Mouse (Mus musculus) liver, embryonic 14.5 days (tissue): ENCODE results near the gene Ier2. TPM values are rescaled to one million over a fixed set of nuclear protein-coding genes. Genes with fewer than 3 reads are reported as not detected.

Experiments used
- ATAC-seq: fragments of 200-750 bp; cut with Nextera tagmentation; 2 replicates; pipeline ENCODE4 v1.8.0; 2017; ENCODE audit warnings: moderate number of reproducible peaks, mild to moderate bottlenecking, moderate library complexity; ENCODE audit not compliant: insufficient read depth
- DNase-seq, 3 experiments: peaks; one replicate each; pipeline ENCODE4 v3.0.0-alpha.2; 2012 to 2013; ENCODE audit warnings: low read depth in 3 of 3, low spot score in 3 of 3
- H3K27ac ChIP-seq: fragments of 300-500 bp; sonication (generic); 2 replicates; pipeline ENCODE4 v1.5.1; 2014; ENCODE audit warnings: moderate library complexity, mild to moderate bottlenecking, control low read depth, inconsistent platforms
- H3K27me3 ChIP-seq: fragments of 300-500 bp; sonication (generic); 2 replicates; pipeline ENCODE4 v1.6.1; 2014; ENCODE audit warnings: mild to moderate bottlenecking, low read length, moderate library complexity; ENCODE audit not compliant: control insufficient read depth, insufficient read depth
- H3K36me3 ChIP-seq: fragments of 300-500 bp; sonication (generic); replicated peaks from 2 replicates; pipeline ENCODE4 v1.6.1; 2014; ENCODE audit warnings: low read depth; ENCODE audit not compliant: control insufficient read depth, insufficient read depth
- H3K4me1 ChIP-seq, 2 experiments: fragments of 200-500 bp in 1 of 2; fragments of 300-500 bp in 1 of 2; sonication (generic) in 1 of 2; replicated peaks; 2 replicates each; pipeline ENCODE4 v1.6.1; 2012 to 2014; ENCODE audit warnings: antibody characterized with exemption in 1 of 2, inconsistent platforms in 1 of 2, low read length in 1 of 2; ENCODE audit not compliant: control insufficient read depth in 2 of 2, insufficient read depth in 2 of 2
- H3K4me2 ChIP-seq: fragments of 300-500 bp; sonication (generic); 2 replicates; pipeline ENCODE4 v1.6.1; 2014; ENCODE audit warnings: low read depth, mild to moderate bottlenecking, control low read depth, moderate library complexity
- H3K4me3 ChIP-seq, 2 experiments: fragments of 200-500 bp in 1 of 2; fragments of 300-500 bp in 1 of 2; sonication (generic) in 1 of 2; 2 replicates each; pipeline ENCODE4 v1.5.1; 2012 to 2014; ENCODE audit warnings: low read depth in 2 of 2, low read length in 2 of 2, mild to moderate bottlenecking in 2 of 2, control low read depth in 1 of 2, inconsistent platforms in 1 of 2, moderate library complexity in 1 of 2; ENCODE audit not compliant: insufficient read depth in 1 of 2
- H3K9ac ChIP-seq: fragments of 300-500 bp; sonication (generic); replicated peaks from 2 replicates; pipeline ENCODE4 v1.6.1; 2014; ENCODE audit warnings: mild to moderate bottlenecking, control low read depth, moderate library complexity
- H3K9me3 ChIP-seq: fragments of 300-500 bp; sonication (generic); 2 replicates; pipeline ENCODE4 v1.6.1; 2016; ENCODE audit warnings: low read length, mixed read lengths; ENCODE audit not compliant: control insufficient read depth
- CTCF ChIP-seq: IDR thresholded peaks from 2 replicates; pipeline ENCODE4 v1.5.1; 2016; ENCODE audit warnings: antibody characterized with exemption, low read depth, control low read depth
- EP300 ChIP-seq: IDR thresholded peaks from 2 replicates; pipeline ENCODE4 v1.6.1; 2016; ENCODE audit warnings: antibody characterized with exemption, low read depth
- WGBS: fragments of 180-500 bp; shearing (Covaris S2); extraction: QIAGEN DNeasy Blood & Tissue Kit; methylation state at CpG from one replicate; pipeline ENCODE4 v1.1.7; 2014; ENCODE audit not compliant: insufficient replicate concordance; 5-methylcytosine and 5-hydroxymethylcytosine counted together
- polyA plus RNA-seq, 2 experiments: library from polyadenylated mRNA; depleted of rRNA in 1 of 2; stranded (reverse) in 1 of 2; unstranded in 1 of 2; fragments of >200 nt; fragmentation: Nextera tagmentation in 1 of 2; extraction: Ambion mirVana in 1 of 2; gene quantifications; 2 replicates each; pipeline versions ENCODE4 v1.2.1 to v1.2.3; 2012 to 2014

Ier2 gene
- polyA plus RNA-seq, 2 experiments: 8.4 to 12.6 TPM

DNA sequence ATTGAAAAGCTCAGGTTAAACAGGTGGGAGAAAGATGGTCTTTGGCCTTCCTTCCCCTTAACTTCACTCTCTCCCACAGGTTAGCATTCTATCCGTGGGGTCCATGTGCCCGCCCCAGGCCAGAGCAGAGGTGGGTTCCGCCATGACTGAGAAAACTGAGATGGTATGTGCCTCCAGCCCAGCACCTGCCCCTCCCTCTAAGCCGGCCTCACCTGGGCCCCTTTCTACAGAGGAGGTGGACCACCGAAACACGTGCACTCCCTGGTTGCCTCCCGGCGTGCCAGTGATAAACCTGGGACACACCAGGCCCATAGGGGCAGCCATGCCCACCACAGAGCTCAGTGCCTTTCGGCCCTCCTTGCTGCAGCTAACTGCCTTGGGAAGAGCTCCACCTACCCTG is 39.9 kb upstream of the Ier2 start:
- no peak for DNase-seq

DNA sequence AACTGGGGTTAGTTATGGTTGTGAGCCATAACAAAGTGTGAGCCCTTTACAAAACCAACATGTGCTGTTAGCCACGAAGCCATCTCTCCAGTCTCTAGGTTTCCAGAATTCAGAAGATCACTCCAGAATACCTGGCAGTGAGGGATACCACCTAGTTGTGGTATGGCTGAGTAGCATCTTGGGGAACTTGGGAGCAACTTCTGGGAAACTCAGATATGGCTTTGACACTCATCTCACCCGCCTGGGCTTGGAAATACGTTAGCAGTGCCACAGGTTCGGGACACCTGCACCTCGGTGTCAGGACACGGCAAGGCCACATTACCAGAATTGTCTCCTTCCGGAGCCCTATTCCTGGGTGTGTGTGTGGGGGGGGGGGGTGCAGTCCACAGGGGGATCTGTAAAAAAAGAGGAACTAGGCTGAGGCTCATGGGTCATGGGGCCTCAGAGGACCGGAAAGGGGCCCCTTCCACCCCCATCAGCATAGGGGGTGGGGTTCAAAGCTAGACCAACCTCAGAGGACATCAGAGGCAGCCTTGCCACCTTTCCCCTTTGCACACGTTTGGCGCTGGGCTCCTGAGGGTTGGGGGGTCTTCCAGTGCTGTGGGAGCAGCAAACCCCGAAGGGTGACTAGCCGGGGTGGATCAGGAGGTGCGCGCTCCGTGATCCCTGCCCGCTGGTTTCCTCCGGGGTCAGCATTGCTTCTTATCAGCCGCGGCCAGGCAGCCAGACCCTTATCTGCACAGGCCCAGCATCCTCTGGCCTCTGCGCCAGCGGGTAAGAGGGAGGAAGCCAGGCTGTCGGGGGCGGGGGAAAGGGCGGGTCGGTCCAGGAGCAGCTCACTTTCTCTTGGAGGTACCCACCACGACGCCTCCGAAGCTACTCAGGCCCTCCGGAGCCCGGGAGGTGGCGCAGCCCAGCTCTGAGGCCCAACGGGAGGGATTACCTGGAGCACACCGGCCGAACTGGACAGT is 38.6 kb upstream of the Ier2 start, which contains the start of gene Lyl1:
TSS of gene Lyl1 (plus strand) at position 517 of the 971 bp plus-strand sequence.
- TF ChIP-seq CTCF (peak; percentile 78), EP300 (peak; percentile 99)
- peak within 1 kb of the TSS; percentile 90 for H3K4me2 ChIP-seq
- peak within 1 kb of the TSS; percentile 100 for H3K9ac ChIP-seq
- peaks cover 28% of the 10 kb centered on the region for H3K36me3 ChIP-seq
- no peaks in the 10 kb centered on the region for H3K27me3 ChIP-seq
- H3K4me1 ChIP-seq: peaks cover 25 to 32% of the 10 kb centered on the region in 2 experiments
- DNase-seq: peak; percentile 97 to 99 (median 98)
- 1% methylated on average over 34 of the region's 34 CpGs for WGBS
- H3K27ac ChIP-seq: peak within 1 kb of the TSS; percentile 98
- peak; percentile 86 for ATAC-seq
- H3K9me3 ChIP-seq: no peaks in the 10 kb centered on the region
- peak within 1 kb of the TSS; percentile 88 to 98 for H3K4me3 ChIP-seq

More for the DNA sequence above, 39.9 kb upstream of the Ier2 start:
- Histone ChIP-seq H3K4me1 (peaks cover 34 to 45% of the 10 kb centered on the region in 2 experiments), H3K36me3 (peaks cover 28% of the 10 kb centered on the region), H3K9me3 (no peaks in the 10 kb centered on the region), H3K4me3 (peak overlapping the region; percentile 88 to 98), H3K27me3 (peaks cover 10% of the 10 kb centered on the region), H3K4me2 (peak overlapping the region; percentile 90), H3K9ac (peak overlapping the region; percentile 100), H3K27ac (peak overlapping the region; percentile 98)
- TF ChIP-seq CTCF (no peak), EP300 (no peak)
- WGBS: 10% methylated on average over 9 of the region's 9 CpGs
- ATAC-seq: no peak

- WGBS: 25% methylated on average over 5 of the region's 5 CpGs
These were observed 37.9 kb upstream of the Ier2 start for GRCm38 (mm10) chr8:84700526-84700925.

GRCm38 (mm10) chr8:84699861-84700322 is 37.2 kb upstream of the Ier2 start:
- TF ChIP-seq CTCF (peak; percentile 95), EP300 (no peak)

More at GRCm38 (mm10) chr8:84700526-84700925, 37.9 kb upstream of the Ier2 start:
- Histone ChIP-seq H3K9ac (peak overlapping the region; percentile 100), H3K36me3 (peaks cover 28% of the 10 kb centered on the region), H3K4me2 (peak overlapping the region; percentile 90), H3K27ac (peak overlapping the region; percentile 98), H3K4me3 (no peak overlapping the region; a peak in 1 of 4 replicates), H3K27me3 (no peaks in the 10 kb centered on the region), H3K9me3 (no peaks in the 10 kb centered on the region), H3K4me1 (peaks cover 24 to 29% of the 10 kb centered on the region in 2 experiments)
- DNase-seq: no peak
- TF ChIP-seq CTCF: no peak
- TF ChIP-seq EP300: no peak
- no peak for ATAC-seq

GRCm38 (mm10) chr8:84698929-84699401 is 36.3 kb upstream of the Ier2 start:
- TF ChIP-seq EP300: no peak
- H3K4me3 ChIP-seq: no peak overlapping the region
- H3K4me1 ChIP-seq: peaks cover 17 to 18% of the 10 kb centered on the region in 2 experiments
- no peak overlapping the region for H3K4me2 ChIP-seq
- ATAC-seq: no peak
- WGBS: 86% methylated on average over 9 of the region's 9 CpGs
- no peak for DNase-seq
- H3K36me3 ChIP-seq: peaks cover 27% of the 10 kb centered on the region
- H3K9ac ChIP-seq: no peak overlapping the region
- H3K27me3 ChIP-seq: no peaks in the 10 kb centered on the region
- H3K9me3 ChIP-seq: no peaks in the 10 kb centered on the region
- H3K27ac ChIP-seq: peak overlapping the region; percentile 98

More at GRCm38 (mm10) chr8:84699861-84700322, 37.2 kb upstream of the Ier2 start:
- ATAC-seq: no peak
- DNase-seq: no peak
- H3K9me3 ChIP-seq: no peaks in the 10 kb centered on the region
- WGBS: 25% methylated on average over 7 of the region's 7 CpGs
- peak overlapping the region; percentile 90 for H3K4me2 ChIP-seq
- H3K36me3 ChIP-seq: peaks cover 31% of the 10 kb centered on the region
- H3K27me3 ChIP-seq: no peaks in the 10 kb centered on the region
- no peak overlapping the region; a peak in 1 of 4 replicates for H3K4me3 ChIP-seq
- H3K4me1 ChIP-seq: peaks cover 22 to 25% of the 10 kb centered on the region in 2 experiments
- peak overlapping the region; percentile 100 for H3K9ac ChIP-seq
- peak overlapping the region; percentile 98 for H3K27ac ChIP-seq
